Mouse (Mus musculus): ENCODE measurements at regions not wholly inside any gene's neighbourhood (a gene's known extent, or its start where the extent isn't known, plus 50 kb on each side); places are given as distances from the start of the nearest gene placed in this dataset.
"Not testable (repeated sequence)": the region's sequence is repeated elsewhere in the genome, so short reads cannot be mapped to it uniquely, and the experiment has no call there.

- no peak overlapping the region for H3K27ac ChIP-seq (ENCODE audit: insufficient read depth, low read depth)
- H3K27me3 ChIP-seq (replicated peaks), result peaks cover 59% of the 10 kb centered on the region
- no peaks in the 10 kb centered on the region for H3K79me2 ChIP-seq (replicated peaks; ENCODE audit: control insufficient read depth, extremely low read depth, insufficient read depth, poor library complexity, severe bottlenecking)
- no peak for DNase-seq (ENCODE audit: extremely low read depth)
- in situ Hi-C loops (cut with MboI; ENCODE audit: low pct_ligation_motif_present, low pct_unique_long_range_greater_than_20kb, low sequenced_read_pairs), result no loop called here
- H3K36me3 ChIP-seq (replicated peaks in 1 of 2; ENCODE audit: control insufficient read depth in 1 of 2, insufficient read depth in 1 of 2, low read length in 1 of 2), result no peaks in the 10 kb centered on the region
- H3K9ac ChIP-seq (ENCODE audit: insufficient read depth, low read depth), result no peak overlapping the region
- TF ChIP-seq RAD21 (IDR thresholded peaks at IDR 0.05; ENCODE audit: low read depth, low read length) (no peak), CHD1 (IDR thresholded peaks at IDR 0.05; ENCODE audit: low read depth, low read length) (no peak), MYC (IDR thresholded peaks at IDR 0.05; ENCODE audit: low read depth, low read length) (no peak), USF1 (IDR thresholded peaks at IDR 0.05; ENCODE audit: low read depth, low read length) (no peak), ZNF384 (IDR thresholded peaks at IDR 0.05; ENCODE audit: low read depth, low read length) (no peak), EP300 (IDR thresholded peaks at IDR 0.05; ENCODE audit: low read length) (no peak)
- no peaks in the 10 kb centered on the region for H3K9me3 ChIP-seq (replicated peaks; ENCODE audit: low read length)
- H3K4me1 ChIP-seq (ENCODE audit: control insufficient read depth in 1 of 2, insufficient read depth in 2 of 2), result no peaks in the 10 kb centered on the region
- no peak overlapping the region for H3K4me2 ChIP-seq (ENCODE audit: insufficient read depth, low read depth, poor library complexity, severe bottlenecking)
- H3K4me3 ChIP-seq (replicated peaks in 1 of 3; ENCODE audit: low read depth in 2 of 3, low read length in 2 of 3, poor library complexity in 1 of 3), result no peak overlapping the region
- dilution Hi-C loops (cut with MboI; ENCODE audit: extremely low pct_ligation_motif_present, extremely low pct_unique_long_range_greater_than_20kb, low sequenced_read_pairs), result no loop called here
Observed at GRCm38 (mm10) chr11:8772541-8772940, 108.2 kb upstream of the Tns3 start.

DNA sequence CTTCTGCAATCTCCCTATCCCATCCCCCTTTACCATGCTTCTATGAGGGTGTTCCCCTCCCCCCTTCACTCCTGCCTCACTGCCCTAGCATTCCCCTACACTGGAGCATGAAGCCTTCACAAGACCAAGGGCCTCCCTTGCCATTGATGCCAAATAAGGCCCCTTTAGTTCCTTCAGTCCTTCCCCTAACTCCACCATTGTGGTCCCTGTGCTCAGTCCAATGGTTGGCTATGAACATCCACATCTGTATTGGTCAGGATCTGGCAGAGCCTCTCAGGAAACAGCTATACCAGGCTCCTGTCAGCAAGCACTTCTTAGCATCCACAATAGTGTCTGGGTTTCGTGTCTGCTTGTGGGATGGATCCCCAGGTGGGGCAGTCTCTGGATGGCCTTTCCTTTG lies 104.4 kb upstream of the Tns3 start:
- H3K27ac ChIP-seq (ENCODE audit: insufficient read depth, low read depth); H3K36me3 ChIP-seq (replicated peaks in 1 of 2; ENCODE audit: control insufficient read depth in 1 of 2, insufficient read depth in 1 of 2, low read length in 1 of 2); H3K4me3 ChIP-seq (replicated peaks in 1 of 3; ENCODE audit: low read depth in 2 of 3, low read length in 2 of 3, poor library complexity in 1 of 3); in situ Hi-C loops (cut with MboI; ENCODE audit: low pct_ligation_motif_present, low pct_unique_long_range_greater_than_20kb, low sequenced_read_pairs); H3K4me2 ChIP-seq (ENCODE audit: insufficient read depth, low read depth, poor library complexity, severe bottlenecking); H3K79me2 ChIP-seq (replicated peaks; ENCODE audit: control insufficient read depth, extremely low read depth, insufficient read depth, poor library complexity, severe bottlenecking); H3K4me1 ChIP-seq (ENCODE audit: control insufficient read depth in 1 of 2, insufficient read depth in 2 of 2); DNase-seq (ENCODE audit: extremely low read depth); dilution Hi-C loops (cut with MboI; ENCODE audit: extremely low pct_ligation_motif_present, extremely low pct_unique_long_range_greater_than_20kb, low sequenced_read_pairs); H3K9me3 ChIP-seq (replicated peaks; ENCODE audit: low read length); H3K9ac ChIP-seq (ENCODE audit: insufficient read depth, low read depth): not testable (repeated sequence)
- peaks cover 47% of the 10 kb centered on the region for H3K27me3 ChIP-seq (replicated peaks)

DNA sequence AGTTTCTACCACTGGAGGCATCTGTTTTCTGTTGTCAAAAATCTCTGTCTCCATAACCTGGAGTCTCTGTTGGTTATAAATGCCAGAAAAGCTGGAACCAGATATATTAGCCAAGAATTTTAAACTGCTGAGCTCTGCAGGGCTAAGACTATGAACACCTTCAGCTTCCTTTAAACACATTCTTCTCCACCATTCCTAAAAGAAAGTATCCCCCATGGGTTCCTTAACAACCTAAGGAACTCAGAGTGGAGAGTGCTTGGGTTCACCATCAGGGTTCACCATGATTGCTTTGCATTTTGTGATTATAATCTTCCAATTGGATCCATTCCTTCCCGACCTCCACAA lies 101.2 kb upstream of the Tns3 start:
- no peak overlapping the region for H3K9ac ChIP-seq (ENCODE audit: insufficient read depth, low read depth)
- dilution Hi-C loops (cut with MboI; ENCODE audit: extremely low pct_ligation_motif_present, extremely low pct_unique_long_range_greater_than_20kb, low sequenced_read_pairs), result no loop called here
- H3K9me3 ChIP-seq (replicated peaks; ENCODE audit: low read length), result no peaks in the 10 kb centered on the region
- H3K4me2 ChIP-seq (ENCODE audit: insufficient read depth, low read depth, poor library complexity, severe bottlenecking), result no peak overlapping the region
- H3K79me2 ChIP-seq (replicated peaks; ENCODE audit: control insufficient read depth, extremely low read depth, insufficient read depth, poor library complexity, severe bottlenecking), result no peaks in the 10 kb centered on the region
- peaks cover 55% of the 10 kb centered on the region for H3K27me3 ChIP-seq (replicated peaks)
- DNase-seq (ENCODE audit: extremely low read depth), result no peak
- in situ Hi-C loops (cut with MboI; ENCODE audit: low pct_ligation_motif_present, low pct_unique_long_range_greater_than_20kb, low sequenced_read_pairs), result no loop called here
- H3K36me3 ChIP-seq (replicated peaks in 1 of 2; ENCODE audit: control insufficient read depth in 1 of 2, insufficient read depth in 1 of 2, low read length in 1 of 2), result no peaks in the 10 kb centered on the region
- TF ChIP-seq NELFE (IDR thresholded peaks at IDR 0.05; ENCODE audit: low read depth, low read length) (no peak), CHD2 (IDR thresholded peaks at IDR 0.05; ENCODE audit: low read length) (no peak), KAT2A (IDR thresholded peaks at IDR 0.05; ENCODE audit: insufficient replicate concordance, low read length) (no peak), JUN (IDR thresholded peaks at IDR 0.05; ENCODE audit: insufficient read depth, low read depth, low read length) (no peak), SMC3 (IDR thresholded peaks at IDR 0.05; ENCODE audit: low read depth, low read length) (no peak), ELF1 (IDR thresholded peaks at IDR 0.05; ENCODE audit: low read depth, low read length) (no peak), BHLHE40 (IDR thresholded peaks at IDR 0.05; ENCODE audit: low read depth, low read length) (no peak), ETS1 (conservative IDR thresholded peaks at IDR 0.05; ENCODE audit: low read depth, low read length) (no peak), NRF1 (IDR thresholded peaks at IDR 0.05; ENCODE audit: low read depth, low read length) (no peak), MXI1 (IDR thresholded peaks at IDR 0.05; ENCODE audit: low read depth, low read length) (no peak), ZKSCAN1 (IDR thresholded peaks at IDR 0.05; ENCODE audit: borderline replicate concordance, low read depth, low read length) (no peak), MYC (IDR thresholded peaks at IDR 0.05; ENCODE audit: low read depth, low read length) (no peak), UBTF (IDR thresholded peaks at IDR 0.05; ENCODE audit: low read depth, low read length) (no peak), MEF2A (IDR thresholded peaks at IDR 0.05; ENCODE audit: borderline replicate concordance, low read depth, low read length) (no peak), MAFK (IDR thresholded peaks at IDR 0.05; ENCODE audit: insufficient replicate concordance, low read length) (no peak), GABPA (IDR thresholded peaks at IDR 0.05; ENCODE audit: insufficient replicate concordance, low read depth, low read length) (no peak), IRF4 (IDR thresholded peaks at IDR 0.05; ENCODE audit: low read depth, low read length) (no peak), POLR2A (IDR thresholded peaks at IDR 0.05; ENCODE audit: low read depth, low read length) (no peak)
- no peaks in the 10 kb centered on the region for H3K4me1 ChIP-seq (ENCODE audit: control insufficient read depth in 1 of 2, insufficient read depth in 2 of 2)
- H3K4me3 ChIP-seq (replicated peaks in 1 of 3; ENCODE audit: low read depth in 2 of 3, low read length in 2 of 3, poor library complexity in 1 of 3), result no peak overlapping the region
- H3K27ac ChIP-seq (ENCODE audit: insufficient read depth, low read depth), result no peak overlapping the region

Data from CH12.LX (cell line).